Mouse (Mus musculus) forebrain, embryonic 15.5 days (tissue): Measurements from ENCODE around the gene Hrct1. TPM values are rescaled to one million over a fixed set of nuclear protein-coding genes. Genes with fewer than 3 reads are reported as not detected.
A peak's percentile ranks its signal among the peaks of the same experiment; 100 is the strongest.

Experiments used
- ATAC-seq: fragments of 200-750 bp; cut with Nextera tagmentation; replicated peaks from 2 replicates; pipeline ENCODE4 v1.8.0; 2017; ENCODE audit warnings: mild to moderate bottlenecking, moderate TSS enrichment, moderate library complexity
- H3K27ac ChIP-seq: fragments of 300-500 bp; sonication (generic); replicated peaks from 2 replicates; pipeline ENCODE4 v1.5.1; 2015; ENCODE audit warnings: mild to moderate bottlenecking, inconsistent platforms
- H3K27me3 ChIP-seq: fragments of 300-500 bp; sonication (generic); 2 replicates; pipeline ENCODE4 v1.6.1; 2015; ENCODE audit warnings: inconsistent platforms
- H3K36me3 ChIP-seq: fragments of 300-500 bp; sonication (generic); 2 replicates; pipeline ENCODE4 v1.6.1; 2015; ENCODE audit warnings: mild to moderate bottlenecking, inconsistent platforms
- H3K4me1 ChIP-seq: fragments of 300-500 bp; sonication (generic); 2 replicates; pipeline ENCODE4 v1.6.1; 2015; ENCODE audit warnings: inconsistent platforms
- H3K4me2 ChIP-seq: fragments of 300-500 bp; sonication (generic); replicated peaks from 2 replicates; pipeline ENCODE4 v1.6.1; 2015; ENCODE audit warnings: mild to moderate bottlenecking, inconsistent platforms
- H3K4me3 ChIP-seq: fragments of 300-500 bp; sonication (generic); 2 replicates; pipeline ENCODE4 v1.5.1; 2015; ENCODE audit warnings: mild to moderate bottlenecking, inconsistent platforms
- H3K9ac ChIP-seq: fragments of 300-500 bp; sonication (generic); replicated peaks from 2 replicates; pipeline ENCODE4 v1.6.1; 2015; ENCODE audit warnings: mild to moderate bottlenecking, inconsistent platforms
- H3K9me3 ChIP-seq: fragments of 300-500 bp; sonication (generic); 2 replicates; pipeline ENCODE4 v1.6.1; 2016; ENCODE audit warnings: inconsistent platforms
- WGBS: fragments of 180-500 bp; shearing (Covaris S2); methylation state at CpG from one replicate; pipeline ENCODE4 v1.1.7; 2015; ENCODE audit warnings: mixed read lengths; 5-methylcytosine and 5-hydroxymethylcytosine counted together
- polyA plus RNA-seq: library from polyadenylated mRNA; unstranded; fragments of >200 nt; fragmentation: Nextera tagmentation; extraction: Ambion mirVana; gene quantifications from 2 replicates; pipeline ENCODE4 v1.2.1, GENCODE M21; 2015

Hrct1 gene
- polyA plus RNA-seq: 0.19 and 0.42 TPM in 2 replicates

- WGBS: 59% methylated on average over 3 of the region's 3 CpGs
- Histone ChIP-seq H3K27ac (no peak within 1 kb of the TSS), H3K9ac (no peak within 1 kb of the TSS), H3K4me2 (no peak within 1 kb of the TSS), H3K36me3 (no peaks in the 10 kb centered on the region), H3K4me3 (no peak within 1 kb of the TSS), H3K9me3 (no peaks in the 10 kb centered on the region), H3K27me3 (no peaks in the 10 kb centered on the region), H3K4me1 (no peaks in the 10 kb centered on the region)
- ATAC-seq: no peak
Observed at GRCm38 (mm10) chr4:43726995-43727394, at the start of gene Hrct1. Hrct1 (plus strand) TSS chr4:43727188.

- peaks cover 87% of the 10 kb centered on the region for H3K36me3 ChIP-seq
- ATAC-seq: no peak
- H3K4me2 ChIP-seq: no peak overlapping the region
- H3K27me3 ChIP-seq: no peaks in the 10 kb centered on the region
- H3K27ac ChIP-seq: no peak overlapping the region
- no peaks in the 10 kb centered on the region for H3K4me1 ChIP-seq
- no peak overlapping the region for H3K9ac ChIP-seq
- H3K9me3 ChIP-seq: no peaks in the 10 kb centered on the region
- WGBS: 84% methylated on average over 6 of the region's 6 CpGs
- H3K4me3 ChIP-seq: no peak overlapping the region
Observed at GRCm38 (mm10) chr4:43678541-43678940, 48.4 kb upstream of the Hrct1 start.

- H3K36me3 ChIP-seq: peaks cover 89% of the 10 kb centered on the region
- 93% methylated on average over 7 of the region's 7 CpGs for WGBS
Observed at GRCm38 (mm10) chr4:43679416-43680043, 47.5 kb upstream of the Hrct1 start.

GRCm38 (mm10) chr4:43690021-43690420 is 37.0 kb upstream of the Hrct1 start:
- Histone ChIP-seq H3K27me3 (no peaks in the 10 kb centered on the region), H3K9me3 (no peaks in the 10 kb centered on the region), H3K4me1 (no peaks in the 10 kb centered on the region), H3K9ac (no peak overlapping the region), H3K4me2 (no peak overlapping the region), H3K4me3 (no peak overlapping the region), H3K27ac (no peak overlapping the region), H3K36me3 (peaks cover 52% of the 10 kb centered on the region)
- WGBS: 92% methylated on average over 17 of the region's 17 CpGs
- no peak for ATAC-seq

More at GRCm38 (mm10) chr4:43679416-43680043, 47.5 kb upstream of the Hrct1 start:
- Histone ChIP-seq H3K4me1 (no peaks in the 10 kb centered on the region), H3K4me3 (no peak overlapping the region), H3K9me3 (no peaks in the 10 kb centered on the region), H3K27ac (no peak overlapping the region), H3K4me2 (no peak overlapping the region), H3K27me3 (no peaks in the 10 kb centered on the region), H3K9ac (no peak overlapping the region)
- no peak for ATAC-seq

GRCm38 (mm10) chr4:43691026-43691425 is 36.0 kb upstream of the Hrct1 start:
- H3K4me2 ChIP-seq: no peak overlapping the region
- H3K27me3 ChIP-seq: no peaks in the 10 kb centered on the region
- H3K27ac ChIP-seq: no peak overlapping the region
- ATAC-seq: no peak
- H3K36me3 ChIP-seq: peaks cover 42% of the 10 kb centered on the region
- no peak overlapping the region for H3K9ac ChIP-seq
- H3K9me3 ChIP-seq: no peaks in the 10 kb centered on the region
- no peak overlapping the region for H3K4me3 ChIP-seq
- 88% methylated on average over 5 of the region's 5 CpGs for WGBS
- H3K4me1 ChIP-seq: no peaks in the 10 kb centered on the region

- H3K4me2 ChIP-seq: no peak overlapping the region
- H3K27ac ChIP-seq: no peak overlapping the region
- H3K36me3 ChIP-seq: peaks cover 19% of the 10 kb centered on the region
- H3K4me1 ChIP-seq: no peaks in the 10 kb centered on the region
- 80% methylated on average over 5 of the region's 5 CpGs for WGBS
- no peaks in the 10 kb centered on the region for H3K27me3 ChIP-seq
- no peak overlapping the region for H3K9ac ChIP-seq
- no peak overlapping the region for H3K4me3 ChIP-seq
- no peak for ATAC-seq
- H3K9me3 ChIP-seq: no peaks in the 10 kb centered on the region
Observed at GRCm38 (mm10) chr4:43693806-43694241, 33.2 kb upstream of the Hrct1 start.

- H3K27ac ChIP-seq: no peak overlapping the region
- H3K36me3 ChIP-seq: peaks cover 11% of the 10 kb centered on the region
- no peaks in the 10 kb centered on the region for H3K4me1 ChIP-seq
- no peak overlapping the region for H3K4me2 ChIP-seq
- H3K9me3 ChIP-seq: no peaks in the 10 kb centered on the region
- no peaks in the 10 kb centered on the region for H3K27me3 ChIP-seq
- no peak overlapping the region for H3K4me3 ChIP-seq
- whole genome bisulfite sequencing: 90% methylated on average over 1 of the region's 1 CpGs
- H3K9ac ChIP-seq: no peak overlapping the region
- no peak for ATAC-seq
Observed at GRCm38 (mm10) chr4:43694439-43695248, 32.3 kb upstream of the Hrct1 start.

- no peak for ATAC-seq
- Histone ChIP-seq H3K9me3 (no peaks in the 10 kb centered on the region), H3K27me3 (no peaks in the 10 kb centered on the region), H3K4me3 (no peak overlapping the region), H3K27ac (no peak overlapping the region), H3K4me1 (no peaks in the 10 kb centered on the region), H3K9ac (no peak overlapping the region), H3K4me2 (no peak overlapping the region), H3K36me3 (0 out of 2 replicates have a peak, but pooled peaks cover 6% of the 10 kb centered on the region)
- WGBS: 25% methylated on average over 9 of the region's 9 CpGs
Observed at GRCm38 (mm10) chr4:43695249-43695671, 31.7 kb upstream of the Hrct1 start.

GRCm38 (mm10) chr4:43696561-43696960 is 30.4 kb upstream of the Hrct1 start:
- H3K36me3 ChIP-seq: no peaks in the 10 kb centered on the region
- 0 out of 2 replicates have a peak, but pooled peaks have one; percentile 32 for ATAC-seq
- WGBS: 71% methylated on average over 13 of the region's 13 CpGs

GRCm38 (mm10) chr4:43700707-43701106 is 26.3 kb upstream of the Hrct1 start, which contains the start of gene Olfr70:
Olfr70 (minus strand) TSS chr4:43700807.
- H3K27ac ChIP-seq: no peak within 1 kb of the TSS
- no peaks in the 10 kb centered on the region for H3K4me1 ChIP-seq
- WGBS: 90% methylated on average over 6 of the region's 6 CpGs
- H3K4me3 ChIP-seq: no peak within 1 kb of the TSS
- no peaks in the 10 kb centered on the region for H3K36me3 ChIP-seq
- no peaks in the 10 kb centered on the region for H3K9me3 ChIP-seq
- H3K4me2 ChIP-seq: no peak within 1 kb of the TSS
- no peak for ATAC-seq
- no peak within 1 kb of the TSS for H3K9ac ChIP-seq
- H3K27me3 ChIP-seq: no peaks in the 10 kb centered on the region

More at GRCm38 (mm10) chr4:43696561-43696960, 30.4 kb upstream of the Hrct1 start:
- no peaks in the 10 kb centered on the region for H3K4me1 ChIP-seq
- H3K27ac ChIP-seq: no peak overlapping the region
- no peaks in the 10 kb centered on the region for H3K27me3 ChIP-seq
- H3K9me3 ChIP-seq: no peaks in the 10 kb centered on the region
- H3K4me3 ChIP-seq: no peak overlapping the region
- no peak overlapping the region for H3K9ac ChIP-seq
- no peak overlapping the region for H3K4me2 ChIP-seq

- Histone ChIP-seq H3K27me3 (no peaks in the 10 kb centered on the region), H3K36me3 (no peaks in the 10 kb centered on the region), H3K9ac (no peak overlapping the region), H3K4me2 (no peak overlapping the region), H3K9me3 (no peaks in the 10 kb centered on the region), H3K4me3 (no peak overlapping the region), H3K27ac (no peak overlapping the region), H3K4me1 (no peaks in the 10 kb centered on the region)
- ATAC-seq: no peak
- 76% methylated on average over 6 of the region's 6 CpGs for whole genome bisulfite sequencing
Observed at GRCm38 (mm10) chr4:43703439-43703838, 23.5 kb upstream of the Hrct1 start.

- H3K27me3 ChIP-seq: no peaks in the 10 kb centered on the region
- no peaks in the 10 kb centered on the region for H3K9me3 ChIP-seq
- no peak overlapping the region for H3K9ac ChIP-seq
- H3K4me1 ChIP-seq: no peaks in the 10 kb centered on the region
- WGBS: 85% methylated on average over 8 of the region's 8 CpGs
- H3K4me2 ChIP-seq: no peak overlapping the region
- no peak for ATAC-seq
- no peaks in the 10 kb centered on the region for H3K36me3 ChIP-seq
- H3K4me3 ChIP-seq: no peak overlapping the region
- no peak overlapping the region for H3K27ac ChIP-seq
Observed at GRCm38 (mm10) chr4:43703851-43704250, 23.1 kb upstream of the Hrct1 start.
